Mouse (Mus musculus) small intestine, adult 2 months (tissue): ENCODE measurements around the gene Hcrtr1.

Experiments used
- CTCF ChIP-seq: fragments of 200-500 bp; IDR thresholded peaks from 2 replicates; pipeline ENCODE4 v1.5.1; 2012; ENCODE audit warnings: low read depth, mild to moderate bottlenecking, control low read depth, inconsistent platforms, low read length, moderate library complexity, mixed read lengths; ENCODE audit not compliant: insufficient replicate concordance, insufficient read length; ENCODE audit errors: extremely low read depth
- POLR2A ChIP-seq: fragments of 200-500 bp; IDR thresholded peaks from 2 replicates; pipeline ENCODE4 v1.6.1; 2012; ENCODE audit warnings: low read depth, mild to moderate bottlenecking, control low read depth, inconsistent platforms, low read length, moderate library complexity

GRCm38 (mm10) chr4:130103632-130104031 is 35.5 kb downstream of the Hcrtr1 start:
- peak; percentile 51; the same call in 1 of the 2 replicates for TF ChIP-seq CTCF
- TF ChIP-seq POLR2A, result no peak
